Mouse (Mus musculus) liver, adult (tissue): ENCODE measurements around the gene Hoxd9.

ENCODE experiments used
- GATA4 ChIP-seq: IDR thresholded peaks from 2 replicates; pipeline ENCODE4 v1.6.1; 2014; ENCODE audit warnings: mild to moderate bottlenecking, low read length; ENCODE audit not compliant: insufficient replicate concordance

The Hoxd9 gene

GRCm38 (mm10) chr2:74722949-74723348 is 25.4 kb downstream of the Hoxd9 start:
- TF ChIP-seq GATA4, result no peak

- no peak for TF ChIP-seq GATA4
These were observed 26.9 kb downstream of the Hoxd9 start for GRCm38 (mm10) chr2:74724244-74725015.

DNA sequence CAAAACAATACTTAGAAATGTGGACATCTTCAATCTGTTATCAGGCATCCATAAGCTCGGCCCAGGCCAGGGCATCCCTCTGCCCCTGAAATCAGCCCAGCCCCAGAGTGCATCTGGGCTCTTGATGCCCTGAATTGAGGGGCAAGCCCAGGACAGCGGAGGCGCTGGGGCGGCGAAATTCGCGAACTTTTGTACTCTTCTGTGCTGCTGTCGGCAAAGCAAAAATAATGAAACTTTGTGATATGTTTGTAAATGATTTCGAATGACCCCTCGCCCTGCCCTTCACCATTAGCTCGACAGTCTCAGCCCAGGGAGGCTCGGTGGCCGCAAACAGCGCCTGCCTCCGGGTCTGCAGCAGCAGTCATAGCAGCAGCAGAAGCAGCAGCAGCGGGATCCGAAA is 27.6 kb downstream of the Hoxd9 start:
- TF ChIP-seq GATA4, result no peak

DNA sequence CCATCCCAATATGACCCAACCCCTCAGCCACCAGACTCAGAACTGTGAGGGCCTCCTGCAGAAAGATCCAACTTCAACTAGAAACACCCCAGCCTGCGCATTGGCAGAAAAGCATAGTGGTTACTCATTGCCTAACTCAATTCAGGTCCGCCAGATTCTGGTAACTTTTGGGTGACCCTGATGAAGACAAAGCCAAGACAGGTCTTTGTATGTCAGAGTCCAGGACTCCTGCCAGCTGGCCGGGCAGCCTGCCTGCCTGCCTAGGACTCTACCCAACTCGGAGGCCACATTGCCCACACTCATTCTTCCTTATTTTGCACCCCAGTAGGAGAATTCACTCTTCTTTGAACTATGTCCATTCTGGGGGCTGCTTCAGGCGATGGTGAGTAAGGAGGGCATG is 29.0 kb downstream of the Hoxd9 start, which contains the start of gene Gm28230:
Gene Gm28230 (plus strand): TSS at position 178 of the 400 bp plus-strand sequence.
- no peak for TF ChIP-seq GATA4

- TF ChIP-seq GATA4, result no peak
These were observed 29.6 kb downstream of the Hoxd9 start for GRCm38 (mm10) chr2:74726973-74727639.

DNA sequence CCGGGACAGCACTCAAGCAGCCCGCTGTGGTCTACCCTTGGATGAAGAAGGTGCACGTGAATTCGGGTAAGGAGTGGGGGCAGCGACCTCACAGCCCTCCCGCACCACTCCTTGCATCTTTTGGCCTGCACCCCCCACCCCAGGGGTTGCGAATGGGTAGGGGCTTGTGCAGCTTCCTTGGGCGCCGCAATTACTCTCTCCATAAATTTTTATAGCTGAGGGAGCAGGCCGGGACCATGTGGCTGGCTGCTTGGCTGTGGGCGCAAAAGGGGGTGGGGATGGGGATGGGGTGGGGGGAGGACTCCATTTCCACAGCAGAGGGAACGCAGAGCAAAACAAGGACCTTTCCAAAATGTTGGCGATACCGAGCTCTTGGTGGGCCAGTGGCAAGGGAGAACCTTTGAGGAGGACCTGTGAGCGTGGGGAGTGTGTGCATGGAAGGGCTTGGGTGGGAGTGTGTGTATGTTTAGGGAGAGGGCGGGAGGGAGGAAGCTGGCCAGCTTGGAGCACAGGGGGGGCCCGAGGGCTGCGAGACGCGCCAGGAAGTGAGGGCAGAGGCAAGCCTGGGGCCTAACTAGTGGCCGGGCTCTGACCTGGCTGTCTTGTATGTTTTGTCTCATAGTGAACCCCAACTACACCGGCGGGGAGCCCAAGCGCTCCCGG is 30.2 kb downstream of the Hoxd9 start:
- no peak for TF ChIP-seq GATA4

DNA sequence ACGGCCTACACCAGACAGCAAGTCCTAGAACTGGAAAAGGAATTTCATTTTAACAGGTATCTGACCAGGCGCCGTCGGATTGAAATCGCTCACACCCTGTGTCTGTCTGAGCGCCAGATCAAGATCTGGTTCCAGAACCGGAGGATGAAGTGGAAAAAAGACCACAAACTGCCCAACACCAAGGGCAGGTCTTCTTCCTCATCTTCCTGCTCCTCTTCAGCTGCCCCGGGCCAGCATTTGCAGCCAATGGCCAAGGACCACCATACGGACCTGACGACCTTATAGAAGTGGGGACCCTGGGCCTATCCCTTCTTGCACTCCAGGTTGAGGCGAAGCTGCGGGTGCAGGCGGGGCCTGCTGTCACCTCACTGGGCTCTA is 30.8 kb downstream of the Hoxd9 start:
- TF ChIP-seq GATA4, result no peak

DNA sequence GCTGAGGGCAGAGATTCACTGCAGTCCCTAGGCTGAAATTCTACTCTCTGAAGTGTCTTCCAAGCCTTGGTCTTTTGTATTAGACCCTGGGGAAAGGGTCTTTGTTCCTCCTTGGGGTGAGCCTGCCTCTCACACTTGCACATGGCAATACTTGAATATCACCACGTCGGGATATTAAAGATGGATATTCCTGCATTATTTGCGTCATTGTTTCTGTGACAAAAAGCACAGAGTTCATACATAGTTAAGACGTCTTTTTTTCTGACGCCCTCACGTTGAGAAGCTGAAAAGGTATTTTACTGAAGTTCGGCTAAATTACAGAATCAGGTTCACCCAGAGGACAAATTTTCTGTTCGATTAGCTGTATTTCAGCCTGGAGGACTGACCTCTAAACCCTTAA is 32.8 kb downstream of the Hoxd9 start:
- no peak for TF ChIP-seq GATA4

- TF ChIP-seq GATA4, result no peak
These were observed 33.5 kb downstream of the Hoxd9 start for GRCm38 (mm10) chr2:74731055-74731454.

GRCm38 (mm10) chr2:74731799-74732512 is 34.4 kb downstream of the Hoxd9 start:
- TF ChIP-seq GATA4, result no peak

- TF ChIP-seq GATA4, result no peak
These were observed 35.2 kb downstream of the Hoxd9 start for GRCm38 (mm10) chr2:74732513-74733316.

- no peak for TF ChIP-seq GATA4
These were observed 35.8 kb downstream of the Hoxd9 start for GRCm38 (mm10) chr2:74733317-74733661.

DNA sequence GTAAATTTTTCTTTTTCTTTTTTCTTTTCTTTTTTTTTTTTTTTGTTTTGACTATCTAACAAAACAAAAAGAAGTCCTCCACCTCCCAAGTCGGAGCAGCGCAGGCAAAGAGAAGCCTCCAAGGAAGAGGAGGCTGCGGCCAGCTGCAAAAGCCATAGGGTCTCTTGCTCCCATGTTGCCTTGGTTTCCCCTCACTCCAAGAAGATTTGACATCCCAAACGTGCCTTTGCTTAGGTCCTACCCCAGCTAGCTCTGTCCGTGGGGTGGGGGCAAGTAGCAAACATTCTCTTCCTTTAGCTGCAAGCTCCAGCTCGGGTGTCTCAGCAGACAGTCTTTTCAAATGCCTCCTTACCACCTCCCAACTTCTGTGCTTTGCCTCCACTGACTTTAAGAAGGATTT is 36.2 kb downstream of the Hoxd9 start:
- TF ChIP-seq GATA4, result no peak

- TF ChIP-seq GATA4, result no peak
These were observed 36.9 kb downstream of the Hoxd9 start for GRCm38 (mm10) chr2:74734451-74734850.

DNA sequence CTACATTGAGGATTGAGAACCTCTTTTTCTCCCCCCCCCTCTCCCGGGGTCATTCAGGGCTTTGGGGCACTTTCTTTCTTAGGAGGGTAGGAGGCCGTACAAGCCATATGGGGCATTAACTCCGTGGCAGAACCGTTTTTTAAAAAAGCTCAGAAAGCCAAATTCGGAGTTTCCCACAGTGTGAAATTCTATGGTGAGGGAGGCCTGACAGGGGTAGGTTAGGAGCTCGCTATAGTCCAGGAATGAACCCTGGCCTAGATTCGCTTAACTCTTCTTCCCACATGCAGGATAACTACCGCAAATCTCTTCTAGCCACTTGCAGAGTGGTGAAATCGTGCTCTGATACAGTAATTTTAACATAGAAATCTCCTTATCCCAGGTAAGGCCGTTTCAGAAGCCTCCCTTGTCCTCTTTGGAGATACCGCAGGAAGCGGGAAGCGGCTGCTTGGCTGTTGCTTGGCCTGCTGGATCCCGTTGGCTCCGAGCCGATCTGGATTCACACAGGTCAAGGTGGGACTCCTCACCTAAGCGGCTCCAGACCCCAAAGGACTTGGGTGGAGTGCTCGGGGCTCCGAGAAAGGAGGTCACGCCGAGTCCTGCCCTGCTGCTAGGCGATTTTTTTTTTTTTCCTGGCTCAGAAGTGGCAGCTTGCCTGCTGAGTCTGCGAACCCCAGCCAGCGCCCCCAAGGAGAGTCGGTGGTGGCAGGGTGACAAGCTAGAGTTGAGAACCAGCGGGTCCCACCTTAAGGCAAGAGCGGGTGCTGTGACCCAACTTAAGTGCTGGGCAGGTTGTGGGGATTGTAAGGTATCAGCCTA is 37.7 kb downstream of the Hoxd9 start:
- TF ChIP-seq GATA4, result no peak
